Mouse (Mus musculus) small intestine, adult 2 months (tissue): ENCODE results near the gene Rad51c. TPM values are rescaled to one million over a fixed set of nuclear protein-coding genes. Genes with fewer than 3 reads are reported as not detected.

Source experiments
- H3K27ac ChIP-seq: fragments of 200-500 bp; 2 replicates; pipeline ENCODE4 v1.5.1; 2012; ENCODE audit warnings: low read depth, low read length, control low read depth, inconsistent platforms; ENCODE audit not compliant: insufficient read depth
- H3K27me3 ChIP-seq: fragments of 200-500 bp; 2 replicates; pipeline ENCODE4 v1.6.1; 2012; ENCODE audit warnings: mild to moderate bottlenecking, moderate library complexity, low read length, inconsistent platforms; ENCODE audit not compliant: control insufficient read depth, insufficient read depth
- H3K36me3 ChIP-seq: fragments of 200-500 bp; 2 replicates; pipeline ENCODE4 v1.6.1; 2012; ENCODE audit warnings: mild to moderate bottlenecking, low read length, control low read depth, inconsistent platforms; ENCODE audit not compliant: control insufficient read depth, insufficient read depth
- H3K4me1 ChIP-seq: fragments of 200-500 bp; 2 replicates; pipeline ENCODE4 v1.6.1; 2012; ENCODE audit warnings: low read length, inconsistent platforms, mixed read lengths; ENCODE audit not compliant: control insufficient read depth, insufficient read depth, insufficient read length
- H3K4me3 ChIP-seq: fragments of 200-500 bp; 2 replicates; pipeline ENCODE4 v1.5.1; 2012; ENCODE audit warnings: low read depth, mild to moderate bottlenecking, control low read depth, inconsistent platforms, low read length, moderate library complexity
- CTCF ChIP-seq: fragments of 200-500 bp; IDR thresholded peaks from 2 replicates; pipeline ENCODE4 v1.5.1; 2012; ENCODE audit warnings: low read depth, mild to moderate bottlenecking, control low read depth, inconsistent platforms, low read length, moderate library complexity, mixed read lengths; ENCODE audit not compliant: insufficient replicate concordance, insufficient read length; ENCODE audit errors: extremely low read depth
- POLR2A ChIP-seq: fragments of 200-500 bp; IDR thresholded peaks from 2 replicates; pipeline ENCODE4 v1.6.1; 2012; ENCODE audit warnings: low read depth, mild to moderate bottlenecking, control low read depth, inconsistent platforms, low read length, moderate library complexity
- WGBS: fragments of 180-500 bp; shearing (Covaris S2); methylation state at CpG from one replicate; pipeline ENCODE4 v1.1.7; 2018; 5-methylcytosine and 5-hydroxymethylcytosine counted together
- polyA plus RNA-seq: library from polyadenylated mRNA; depleted of rRNA; stranded (reverse); fragments of >200 nt; gene quantifications from 2 replicates; pipeline ENCODE4 v1.2.3, GENCODE M21; 2012; rRNA removed

The Rad51c gene
- polyA plus RNA-seq, 1 experiment, result 0.37 TPM

- no peak for TF ChIP-seq POLR2A
- TF ChIP-seq CTCF, result no peak
- no peaks in the 10 kb centered on the region for H3K36me3 ChIP-seq
- WGBS, result under 1% methylated on average over 102 of the region's 104 CpGs
- H3K27ac ChIP-seq, result no peak within 1 kb of the TSS
- peaks cover 6% of the 10 kb centered on the region for H3K4me1 ChIP-seq
- peak within 1 kb of the TSS; percentile 84 for H3K4me3 ChIP-seq
- H3K27me3 ChIP-seq, result peaks cover 24% of the 10 kb centered on the region
Observed at GRCm38 (mm10) chr11:87358331-87359261, 46.2 kb downstream of the Rad51c start, which contains the start of gene Ppm1e. Gene Ppm1e, minus strand, starts transcription at chr11:87359023.

- H3K27me3 ChIP-seq, result peaks cover 24% of the 10 kb centered on the region
- peak overlapping the region; percentile 84 for H3K4me3 ChIP-seq
- peaks cover 6% of the 10 kb centered on the region for H3K4me1 ChIP-seq
- no peaks in the 10 kb centered on the region for H3K36me3 ChIP-seq
- TF ChIP-seq POLR2A, result no peak
- TF ChIP-seq CTCF, result no peak
- WGBS, result 8% methylated on average over 31 of the region's 31 CpGs
- H3K27ac ChIP-seq, result no peak overlapping the region
Observed at GRCm38 (mm10) chr11:87357317-87358300, 47.1 kb downstream of the Rad51c start.

GRCm38 (mm10) chr11:87354861-87355260, 49.9 kb downstream of the Rad51c start:
- TF ChIP-seq CTCF (no peak), POLR2A (no peak)
- Histone ChIP-seq H3K36me3 (no peaks in the 10 kb centered on the region), H3K27ac (no peak overlapping the region), H3K27me3 (peaks cover 19% of the 10 kb centered on the region), H3K4me3 (no peak overlapping the region), H3K4me1 (peaks cover 6% of the 10 kb centered on the region)
- 86% methylated on average over 1 of the region's 1 CpGs for WGBS

GRCm38 (mm10) chr11:87353646-87354170, 51.0 kb downstream of the Rad51c start:
- no peak for TF ChIP-seq CTCF
- no peak for TF ChIP-seq POLR2A
- Histone ChIP-seq H3K27ac (no peak overlapping the region), H3K4me3 (no peak overlapping the region), H3K4me1 (peaks cover 3% of the 10 kb centered on the region), H3K27me3 (peaks cover 16% of the 10 kb centered on the region), H3K36me3 (no peaks in the 10 kb centered on the region)
- 65% methylated on average over 7 of the region's 7 CpGs for WGBS

Other genes with a start within 250 kb of the Rad51c start
- gene Ppm1e, start 45.9 kb downstream of the Rad51c start, polyA plus RNA-seq, result 0.53 and 0.80 TPM in 2 replicates
- gene Tex14, start 111 bp upstream of the Rad51c start, polyA plus RNA-seq, result 0.19 TPM in 1 of 2 replicates, not detected in the other
- gene Gm11492, start 161.7 kb upstream of the Rad51c start, polyA plus RNA-seq, result not detected in 2 replicates
- 11.3 and 19.8 TPM in 2 replicates for gene Sept4, start 163.9 kb upstream of the Rad51c start, polyA plus RNA-seq
- 28.3 and 60.0 TPM in 2 replicates for gene Mtmr4, start 187.2 kb upstream of the Rad51c start, polyA plus RNA-seq
- 0.13 and 0.34 TPM in 2 replicates for gene Hsf5, start 212.2 kb upstream of the Rad51c start, polyA plus RNA-seq